Mouse (Mus musculus) telencephalon, adult 2 months (tissue): ENCODE measurements at regions not wholly inside any gene's neighbourhood (a gene's known extent, or its start where the extent isn't known, plus 50 kb on each side); places are given as distances from the start of the nearest gene placed in this dataset.

ENCODE experiments used
- DNase-seq: peaks from one replicate; pipeline ENCODE4 v3.0.0-alpha.2; 2011; ENCODE audit warnings: low read depth, low spot score

DNA sequence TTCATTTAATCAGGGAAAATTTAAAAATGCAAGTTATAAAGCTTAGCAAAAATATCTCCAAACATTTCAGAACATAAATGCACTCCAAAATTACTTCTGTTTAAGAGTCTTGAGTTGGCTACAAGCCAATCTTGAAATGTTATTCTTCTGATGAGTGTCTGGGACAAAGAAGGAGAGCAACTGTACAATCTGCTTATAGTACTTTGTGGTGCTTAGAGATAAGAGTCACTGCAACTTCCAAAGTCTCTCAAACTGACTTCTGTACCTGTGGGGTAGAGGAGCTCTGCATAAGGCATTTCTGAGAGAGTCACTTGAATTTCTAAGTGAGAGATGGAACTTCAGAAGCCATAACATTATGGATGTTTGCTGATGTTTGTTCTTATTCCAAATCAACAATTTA is 374.2 kb downstream of the Gpd2 start:
- no peak for DNase-seq

DNA sequence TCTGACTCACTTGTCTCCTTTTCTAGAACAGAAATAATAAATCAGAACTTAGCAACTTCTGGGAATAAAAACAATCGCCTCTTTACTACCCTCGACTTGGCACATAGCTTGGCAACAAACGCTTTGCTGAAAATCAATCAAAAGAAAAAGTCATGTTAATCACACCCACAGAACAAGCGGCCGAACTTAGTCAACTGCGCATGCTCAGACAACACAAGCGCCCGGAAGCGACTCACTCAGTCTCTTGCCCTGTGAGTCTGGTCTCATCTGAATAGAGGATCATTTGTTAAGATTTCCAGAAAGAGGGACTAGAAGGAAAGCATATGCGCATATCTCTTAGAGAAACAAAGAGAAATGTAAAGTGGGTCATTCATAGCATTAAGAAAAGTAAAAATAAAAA is 375.8 kb downstream of the Gpd2 start:
- DNase-seq, result peak; percentile 38

DNA sequence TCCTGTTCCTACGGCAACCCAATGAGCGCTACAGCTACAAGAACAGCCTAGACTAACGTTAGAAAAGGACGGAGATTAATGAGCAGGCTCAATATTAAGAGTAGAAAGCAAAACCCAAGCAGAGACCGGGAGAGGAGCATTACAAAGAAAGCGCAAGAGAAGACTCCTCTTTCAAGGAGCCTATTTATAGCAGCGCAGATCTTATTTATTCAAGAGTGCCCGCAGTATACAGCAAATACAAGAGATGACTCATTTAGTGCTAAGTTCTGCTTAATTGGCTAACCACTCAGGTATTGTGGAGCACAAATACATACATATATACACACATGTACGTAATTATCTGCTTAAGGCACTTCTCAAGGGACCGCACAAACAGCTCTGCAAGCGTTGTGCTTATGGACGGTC is 377.2 kb downstream of the Gpd2 start:
- peak; percentile 27 for DNase-seq

DNA sequence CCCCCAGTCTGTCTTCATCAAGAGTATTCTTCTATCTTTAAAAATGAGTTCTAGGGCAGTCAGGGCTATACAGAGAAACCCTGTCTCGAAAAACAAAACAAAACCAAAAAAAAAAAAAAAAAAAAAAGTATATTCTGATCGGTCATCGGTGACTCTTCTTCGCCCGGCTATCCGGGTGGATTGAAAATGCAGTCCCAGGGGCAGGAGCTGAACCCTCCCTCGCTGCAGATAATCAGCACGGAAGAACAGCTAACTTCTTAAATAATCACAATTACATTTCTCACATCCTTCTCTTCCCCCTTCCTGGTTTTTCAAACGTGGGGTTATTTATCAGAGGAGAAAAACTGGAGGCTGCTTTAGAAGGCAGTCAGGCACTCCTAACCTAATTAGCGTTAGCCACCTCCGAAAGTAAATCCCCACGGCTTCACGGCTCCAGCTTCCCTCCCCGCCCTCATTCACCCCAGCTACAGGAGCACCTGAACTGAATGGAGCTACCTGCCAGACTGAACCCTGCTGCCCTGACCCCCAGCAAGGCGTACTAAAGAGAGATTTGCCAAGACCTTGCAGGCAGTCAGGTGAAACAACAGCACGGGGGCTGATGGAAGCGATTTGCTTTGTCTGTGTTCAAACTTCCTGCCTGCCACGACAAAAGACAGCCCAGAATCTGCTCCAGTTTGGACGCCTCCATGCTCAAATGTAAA is 379.2 kb downstream of the Gpd2 start:
- DNase-seq, result no peak

DNA sequence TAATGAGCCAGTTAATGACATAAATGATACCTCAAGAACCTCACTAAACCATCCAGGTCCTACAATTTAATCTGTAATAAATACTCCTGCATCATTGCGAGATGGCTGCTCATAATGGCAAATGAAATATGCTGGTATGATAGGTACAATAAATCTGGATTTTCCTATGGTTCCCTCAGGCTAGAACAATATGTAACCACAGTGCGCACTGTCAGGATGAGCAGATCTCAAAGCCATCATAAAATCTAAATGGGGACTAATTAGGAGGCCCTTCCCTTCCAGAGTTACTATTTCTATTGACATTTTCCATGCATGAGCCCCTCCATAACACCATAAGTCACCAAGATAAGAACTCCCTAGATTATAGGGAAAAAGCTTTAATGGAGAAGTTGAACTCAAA is 379.8 kb downstream of the Gpd2 start:
- no peak for DNase-seq

DNA sequence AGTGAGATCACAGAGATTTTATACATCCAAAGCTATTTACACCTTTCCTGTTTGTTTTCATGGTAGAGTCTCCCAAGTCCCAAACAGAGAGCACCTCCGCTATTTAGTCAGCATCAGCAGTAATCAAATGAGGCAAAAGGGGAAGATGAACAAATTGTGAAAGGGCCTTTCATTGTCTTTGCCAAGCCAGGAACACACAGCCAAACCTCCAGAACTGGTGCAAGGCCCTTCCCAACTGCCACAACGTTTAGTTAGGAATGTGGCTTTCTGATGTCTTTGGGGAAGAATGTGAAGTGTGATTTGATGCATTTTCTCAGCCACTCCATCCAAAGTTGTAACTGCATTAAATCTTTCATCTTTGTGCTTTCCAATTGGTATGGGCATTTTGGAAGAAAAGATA is 353.6 kb upstream of the Galnt5 start:
- no peak for DNase-seq

DNA sequence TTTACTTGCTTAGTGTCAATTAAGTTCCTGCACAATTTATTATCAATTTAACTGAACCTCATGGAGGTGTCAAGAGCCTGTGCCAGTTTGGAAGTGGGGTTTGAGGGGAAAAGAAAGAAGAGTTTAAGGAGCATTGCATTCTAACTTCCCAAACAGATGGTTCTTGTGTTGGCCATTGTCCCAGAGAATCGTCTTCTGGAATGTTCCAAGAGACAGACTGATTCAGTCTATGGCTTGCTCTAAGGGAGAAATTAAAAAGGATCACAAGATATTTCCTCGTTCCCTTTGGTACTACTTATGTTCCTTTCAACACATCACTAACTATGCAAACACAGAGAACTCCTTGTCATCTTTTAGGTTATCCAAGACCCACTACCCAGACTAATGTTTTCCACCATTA is 353.1 kb upstream of the Galnt5 start:
- DNase-seq, result peak; percentile 19

DNA sequence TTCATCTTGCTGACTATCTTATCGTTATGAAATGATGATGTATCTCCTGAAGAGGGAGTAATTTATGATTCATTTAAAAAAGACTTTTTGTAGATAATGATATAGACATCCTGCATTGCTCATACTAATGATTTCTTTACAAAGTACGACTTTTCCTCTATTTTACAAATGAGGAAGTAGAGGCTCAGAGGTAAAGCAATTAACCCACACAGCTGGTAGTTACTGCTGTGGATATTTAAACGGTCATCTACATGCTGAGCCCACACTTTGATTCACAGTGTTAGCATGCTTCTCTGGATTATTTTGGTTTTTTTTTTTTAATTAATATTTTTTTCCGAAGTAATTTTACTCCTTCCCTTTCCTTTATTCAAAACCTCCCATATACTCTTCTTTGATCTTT is 348.7 kb upstream of the Galnt5 start:
- DNase-seq, result no peak

DNA sequence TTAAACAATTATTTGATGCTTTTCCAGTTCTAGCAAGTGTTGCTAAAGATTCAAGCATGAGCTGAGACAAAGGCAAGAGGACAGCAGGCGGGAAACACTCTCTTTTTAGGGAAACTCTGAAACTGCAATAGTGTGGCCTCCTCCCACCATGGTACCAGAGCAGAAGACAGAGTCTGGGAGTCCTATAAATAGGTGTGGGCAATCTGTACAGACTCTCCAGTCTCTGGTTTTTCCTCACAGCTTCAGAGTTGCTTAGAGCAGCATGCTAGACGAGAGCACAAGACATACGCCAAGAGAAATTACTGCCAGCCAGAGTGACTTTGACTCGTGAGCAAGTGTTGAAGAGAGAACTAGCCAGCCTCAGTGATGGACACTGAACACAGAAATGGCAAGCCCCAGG is 340.3 kb upstream of the Galnt5 start:
- peak; percentile 38 for DNase-seq

DNA sequence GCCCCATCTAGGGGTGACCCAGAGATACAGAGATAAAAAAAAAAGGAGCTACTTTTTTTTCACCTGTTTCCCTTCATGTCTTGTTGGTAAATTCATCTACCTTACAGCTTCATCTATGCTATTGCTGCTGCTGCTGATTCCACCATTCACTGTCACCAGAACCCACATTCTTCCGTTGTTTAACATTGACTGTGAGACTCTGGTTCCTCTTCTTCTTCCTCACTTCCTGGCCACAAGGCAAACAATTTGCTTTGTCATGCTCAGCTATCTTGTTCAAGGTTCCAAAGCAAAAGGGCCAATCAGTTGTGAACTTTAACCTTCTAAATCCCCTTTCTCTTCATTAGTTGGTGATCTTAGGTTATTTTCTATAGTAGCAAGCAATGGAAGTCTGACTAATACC is 335.8 kb upstream of the Galnt5 start:
- DNase-seq, result no peak

DNA sequence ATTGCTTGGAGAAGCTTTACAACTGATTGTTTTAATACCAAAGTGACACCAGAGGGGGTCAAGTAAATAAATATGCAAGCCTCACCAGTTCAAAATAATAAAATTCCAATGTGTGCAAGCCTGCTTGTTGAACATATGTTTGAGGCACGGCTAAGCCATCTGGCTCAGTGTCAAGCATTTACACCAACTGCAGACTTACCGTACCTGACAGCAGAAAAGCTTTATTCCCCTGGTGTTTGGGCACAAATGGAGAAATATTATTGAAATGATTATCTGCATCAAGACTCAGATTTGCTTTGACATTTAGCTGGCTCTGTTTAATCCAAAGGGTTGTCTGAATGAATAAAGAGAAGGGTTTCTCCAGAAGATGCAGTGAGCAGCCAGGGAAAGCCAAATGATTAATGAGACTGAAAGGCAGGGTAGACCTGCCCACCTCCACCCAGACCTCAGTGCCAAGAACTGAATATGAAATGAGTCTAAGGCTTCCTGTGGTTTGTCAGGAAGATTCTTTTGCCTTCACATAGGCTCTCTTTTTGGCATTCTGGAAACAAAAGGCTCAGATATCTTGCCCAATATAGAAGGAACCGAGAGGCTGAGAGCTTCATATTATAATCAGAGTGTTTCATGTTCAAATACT is 325.6 kb upstream of the Galnt5 start:
- peak; percentile 2 for DNase-seq

DNA sequence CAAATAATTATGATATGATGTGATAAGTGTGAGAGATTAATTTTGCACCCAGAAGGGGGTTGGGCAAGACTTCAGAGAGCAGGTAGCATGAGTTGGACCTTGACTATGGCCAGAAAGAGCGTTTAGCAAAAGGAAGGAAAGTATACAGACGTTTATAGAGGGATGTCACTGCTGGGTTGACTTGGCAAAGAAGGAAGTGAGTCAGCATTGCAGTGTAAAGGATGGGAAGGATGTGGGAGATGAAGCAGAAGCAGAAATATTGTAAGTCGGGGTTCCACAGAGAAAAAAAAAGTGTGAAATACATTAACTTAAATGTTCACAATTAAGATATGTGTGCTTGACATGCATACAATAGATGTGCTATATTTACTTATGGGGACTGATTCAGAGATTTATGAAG is 307.8 kb upstream of the Galnt5 start:
- DNase-seq, result no peak

DNA sequence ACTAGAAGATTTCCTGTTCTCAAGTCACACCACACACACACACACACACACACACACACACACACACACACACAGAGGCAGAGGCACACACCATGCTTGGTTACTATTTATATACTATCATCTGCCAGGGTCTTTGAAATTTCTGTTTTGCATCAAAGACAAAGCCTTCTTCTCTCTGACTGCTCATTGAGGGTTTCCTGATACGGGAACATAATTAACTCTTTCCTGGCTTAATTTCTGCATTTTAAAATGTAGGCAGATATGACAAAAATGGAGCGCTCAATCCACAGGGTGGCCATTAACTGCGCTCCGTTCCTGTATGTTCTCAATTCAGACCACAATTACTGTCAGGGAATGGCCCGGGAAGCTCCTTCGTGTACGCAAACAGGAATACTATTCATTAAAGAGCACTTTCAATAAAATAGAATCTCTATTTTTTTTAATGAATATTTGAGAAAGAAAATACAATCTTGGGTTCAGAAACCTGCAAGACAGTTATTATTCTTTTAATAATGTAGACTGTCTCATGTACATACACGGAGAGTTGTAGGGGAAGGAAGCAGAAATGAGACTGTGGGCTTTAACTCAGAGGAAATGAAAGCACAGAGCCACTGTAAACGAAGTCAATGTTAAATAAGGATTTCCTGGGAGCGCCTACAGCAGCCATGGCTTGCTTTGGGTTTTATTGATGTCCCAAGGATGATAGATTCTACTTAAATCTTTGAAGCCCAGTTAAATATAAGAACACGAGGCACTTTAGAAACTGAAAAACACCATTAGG is 300.5 kb upstream of the Galnt5 start:
- DNase-seq, result no peak

DNA sequence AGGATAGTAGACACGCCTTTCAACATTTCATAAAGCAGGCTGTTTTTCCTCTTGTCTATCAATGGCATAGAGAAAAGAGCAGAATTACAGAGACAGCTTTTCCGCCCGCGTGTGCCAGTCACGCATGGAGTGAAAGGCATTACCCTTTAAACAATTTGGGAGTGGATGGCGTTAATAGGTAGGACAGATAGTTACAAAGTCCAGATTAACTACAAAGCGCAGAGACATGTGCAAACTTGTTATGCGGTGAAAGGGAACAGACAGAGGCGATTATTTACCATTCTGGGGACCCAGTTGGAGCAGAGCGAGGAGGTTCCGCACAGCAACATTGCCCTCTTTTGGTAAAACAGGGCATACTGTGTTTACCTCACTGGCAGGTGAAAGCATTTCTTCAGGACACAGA is 299.0 kb upstream of the Galnt5 start:
- DNase-seq, result peak; percentile 32

DNA sequence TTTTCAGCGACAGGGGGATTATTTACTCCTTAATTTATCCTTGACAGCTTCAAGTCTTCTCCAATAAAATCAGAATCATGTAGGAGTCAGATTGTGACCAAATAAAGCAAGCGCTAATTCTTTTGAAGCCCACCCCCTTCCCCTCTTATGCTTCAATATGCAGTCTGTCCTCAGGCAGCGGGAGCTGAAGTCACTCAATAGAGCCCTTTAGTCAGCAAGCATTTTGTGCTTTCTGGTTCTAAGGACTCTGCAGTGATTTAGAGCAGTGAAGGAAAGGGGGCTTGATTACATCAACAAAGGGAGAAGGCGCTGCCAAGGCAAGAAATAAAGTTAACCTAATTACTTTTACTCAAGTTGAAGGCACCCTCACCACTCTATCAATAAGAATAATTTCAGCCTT is 298.5 kb upstream of the Galnt5 start:
- no peak for DNase-seq

DNA sequence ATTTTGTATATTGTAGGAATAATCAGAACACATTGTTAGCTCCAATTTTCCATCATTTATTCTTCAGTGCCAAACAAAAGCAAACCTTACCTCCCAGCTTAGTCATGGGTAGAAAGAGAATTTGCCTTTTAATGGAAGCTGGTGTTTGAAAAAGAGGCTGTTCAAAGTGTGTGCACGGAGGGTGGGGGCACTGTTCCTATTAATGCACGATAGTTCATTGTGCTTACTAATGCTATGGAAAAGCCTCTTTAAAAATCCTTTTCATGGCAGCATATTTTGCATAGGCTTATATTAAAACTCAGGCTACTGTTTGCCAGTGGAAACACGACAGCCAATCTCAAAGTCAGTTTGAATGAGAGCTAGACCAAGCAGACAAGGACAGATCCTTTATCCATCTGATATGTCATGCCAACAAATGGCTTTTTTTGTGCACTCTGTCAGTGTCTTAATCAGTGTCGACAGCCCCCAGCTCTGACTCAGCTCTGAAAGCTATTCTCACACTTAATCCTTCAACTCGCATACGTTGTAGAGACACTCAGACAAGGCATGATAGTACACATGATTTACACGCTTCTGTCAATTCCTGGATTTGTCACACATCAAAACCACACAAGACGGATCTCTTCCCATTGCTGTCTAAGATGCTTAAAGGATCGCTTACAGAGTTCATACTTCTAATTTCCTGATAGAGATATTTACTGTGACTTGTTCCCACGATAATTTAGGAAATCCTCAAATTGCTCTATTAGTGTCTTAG is 280.8 kb upstream of the Galnt5 start:
- no peak for DNase-seq
